Mouse (Mus musculus) inflammation-experienced regulatory T-cells, adult 6 months (primary cell): ENCODE data around the gene Kcne2. TPM values are rescaled to one million over a fixed set of nuclear protein-coding genes. Genes with fewer than 3 reads are reported as not detected.

Experiments
- ATAC-seq: one replicate; pipeline ENCODE4 v1.8.0; 2017
- polyA plus RNA-seq, 3 experiments: library from polyadenylated mRNA; unstranded; fragments of 100-300 nt; shearing (Covaris generic); gene quantifications; one replicate each; pipeline ENCODE4 v1.2.1; 2017

The Kcne2 gene
- polyA plus RNA-seq: not detected

DNA sequence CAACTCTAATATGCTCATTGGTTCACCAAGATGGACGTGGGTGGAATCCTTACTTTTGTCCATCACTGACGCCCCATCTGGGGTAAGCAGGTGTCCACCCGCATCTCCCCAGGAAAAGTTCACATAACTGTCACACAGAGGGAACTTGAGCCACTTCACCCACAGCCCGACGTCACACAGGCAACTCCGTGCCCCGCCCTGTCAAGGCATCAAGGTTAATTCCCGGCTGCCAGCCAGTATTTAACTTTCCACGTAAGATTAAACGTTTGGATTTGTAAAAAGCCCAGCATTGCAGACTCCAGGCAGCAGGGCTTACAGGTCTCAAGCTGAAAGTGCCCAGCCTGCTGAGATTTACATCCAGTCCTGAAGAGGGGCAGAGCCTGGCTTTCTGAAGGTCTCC lies at the start of gene Kcne2:
TSS of gene Kcne2 (plus strand) at position 289 of the 400 bp plus-strand sequence.
- ATAC-seq: no peak

DNA sequence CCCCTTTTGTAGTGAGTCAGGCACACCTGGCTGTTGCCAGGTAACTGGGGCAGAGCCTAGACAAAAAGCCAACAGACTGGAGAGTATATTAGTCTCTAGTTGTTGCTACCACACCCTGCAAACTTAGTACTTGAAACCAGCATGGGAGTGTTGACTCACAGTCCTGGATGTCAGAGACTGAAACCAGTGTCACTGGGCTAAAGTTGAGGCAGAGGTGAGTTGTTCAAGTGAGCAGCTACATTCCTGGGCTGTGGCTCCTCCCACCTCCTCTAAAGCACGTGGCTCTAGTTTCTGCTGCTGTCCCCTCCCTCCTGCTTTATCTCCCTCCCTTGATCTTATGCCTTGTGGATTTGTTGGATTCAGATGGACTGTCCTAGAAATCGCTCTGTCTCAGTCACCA lies 46.3 kb upstream of the Kcne2 start:
- ATAC-seq: no peak

DNA sequence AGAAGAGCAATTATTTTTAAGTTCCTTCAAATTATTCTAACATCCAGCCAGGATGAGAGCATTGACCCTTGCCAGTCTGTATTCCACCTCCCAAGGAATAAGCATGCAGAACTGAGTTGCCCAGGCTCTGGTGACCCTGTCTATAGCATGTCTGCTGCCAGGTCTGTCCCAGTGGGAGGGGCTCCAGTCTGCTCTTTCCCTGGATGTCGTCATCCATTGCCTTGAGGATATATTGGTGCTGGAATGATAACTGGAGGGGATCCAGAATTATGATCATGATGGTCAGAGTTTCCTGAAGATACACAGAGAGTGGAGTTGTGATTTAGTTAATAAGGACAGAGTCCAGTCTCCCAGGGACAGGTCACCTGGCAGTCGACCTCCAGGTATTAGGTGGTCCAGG lies 45.2 kb upstream of the Kcne2 start:
- no peak for ATAC-seq

DNA sequence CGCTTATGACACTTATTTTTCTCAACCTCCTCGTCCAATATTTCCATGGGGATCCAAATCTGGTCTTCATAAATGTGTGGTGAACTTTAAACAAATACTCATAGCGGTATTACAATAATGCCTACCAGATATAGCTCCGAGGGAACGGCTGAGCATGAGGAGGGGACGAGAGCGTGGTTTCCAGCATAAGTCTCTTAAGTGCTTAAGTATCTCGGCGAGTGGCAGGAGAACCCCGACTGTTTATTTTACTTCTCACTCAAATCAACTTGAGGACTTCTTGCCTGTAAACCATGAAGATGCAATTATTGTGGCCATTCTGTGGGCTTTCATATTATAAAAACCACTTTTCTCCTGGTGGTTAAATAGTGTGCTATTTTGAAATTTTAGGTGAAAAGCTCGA lies 44.5 kb upstream of the Kcne2 start:
- ATAC-seq: no peak

DNA sequence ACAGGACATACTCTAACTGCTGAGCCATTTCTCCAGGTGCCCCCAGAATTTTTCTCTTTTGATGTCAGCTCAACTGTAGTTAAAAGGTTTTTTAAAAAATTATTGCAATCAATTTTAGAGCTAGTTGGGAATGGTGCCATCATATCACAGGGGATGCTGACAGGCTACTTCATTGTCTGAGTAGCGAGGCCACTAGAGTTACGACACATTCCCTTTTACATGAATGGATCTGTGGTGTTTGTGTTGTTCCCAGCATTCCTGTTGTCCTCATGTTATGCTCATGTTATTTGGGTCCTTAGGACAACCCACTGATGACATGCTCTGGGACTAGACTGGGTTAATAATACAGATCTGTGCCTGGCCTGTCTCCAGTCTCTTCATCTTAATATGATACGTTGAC lies 42.5 kb upstream of the Kcne2 start:
- no peak for ATAC-seq

DNA sequence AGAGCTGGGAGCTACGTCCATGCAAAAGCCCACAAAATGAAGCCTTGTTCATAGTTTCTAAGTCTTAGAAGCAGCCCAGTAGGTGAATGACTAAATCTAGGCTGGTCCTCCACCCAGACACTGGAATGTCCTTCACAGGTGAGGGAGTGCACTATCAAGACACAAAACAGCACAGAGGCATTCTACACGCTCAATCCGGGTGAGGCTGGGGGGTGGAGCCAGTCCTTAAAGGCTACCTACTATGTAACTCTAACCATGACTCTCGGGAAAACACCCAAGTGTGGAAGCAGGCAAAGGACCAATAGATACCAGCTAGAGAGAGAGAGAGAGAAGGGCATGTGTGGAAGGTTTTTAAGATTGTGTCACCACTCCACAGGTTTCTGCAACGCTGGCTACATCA lies 41.7 kb upstream of the Kcne2 start:
- no peak for ATAC-seq

DNA sequence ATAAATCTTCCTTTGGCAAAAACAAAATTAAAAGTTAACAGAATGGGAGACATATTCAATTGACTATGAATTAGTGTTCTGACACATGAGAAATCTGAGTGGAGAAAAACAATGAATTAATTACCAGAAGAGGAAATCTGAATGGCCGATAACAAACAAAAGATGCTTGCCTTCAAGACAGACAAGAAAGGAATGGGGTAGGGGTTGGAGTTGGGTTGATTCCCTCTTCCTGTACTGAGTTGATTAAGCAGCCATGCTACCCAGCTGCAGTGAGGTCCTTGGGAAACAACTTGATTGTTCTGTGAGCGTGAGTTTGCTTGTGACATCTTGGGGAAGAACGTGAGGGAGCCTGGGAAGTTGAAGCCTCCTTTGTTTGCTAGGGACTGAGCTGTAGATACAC lies 37.9 kb upstream of the Kcne2 start:
- ATAC-seq: no peak

DNA sequence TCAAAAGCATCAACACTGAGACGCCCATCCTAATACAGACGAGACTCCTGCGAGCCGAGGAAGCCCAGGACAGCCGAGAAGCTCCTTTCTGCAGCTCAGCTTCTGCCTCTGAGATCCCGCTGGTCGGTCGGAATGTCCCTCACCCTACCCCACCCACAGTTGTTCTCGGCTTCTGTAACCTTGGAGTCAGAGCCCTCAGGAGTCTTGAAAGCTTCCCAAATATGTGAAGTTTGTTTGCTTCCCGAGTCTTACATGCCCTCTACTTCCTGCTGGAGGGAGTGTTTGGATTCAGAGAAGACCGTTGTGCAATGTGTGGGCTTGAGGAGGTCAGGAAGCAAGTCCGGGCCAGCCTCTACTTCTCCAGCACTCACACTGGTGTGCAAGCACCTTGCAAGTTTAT lies 24.3 kb upstream of the Kcne2 start:
- ATAC-seq: no peak

DNA sequence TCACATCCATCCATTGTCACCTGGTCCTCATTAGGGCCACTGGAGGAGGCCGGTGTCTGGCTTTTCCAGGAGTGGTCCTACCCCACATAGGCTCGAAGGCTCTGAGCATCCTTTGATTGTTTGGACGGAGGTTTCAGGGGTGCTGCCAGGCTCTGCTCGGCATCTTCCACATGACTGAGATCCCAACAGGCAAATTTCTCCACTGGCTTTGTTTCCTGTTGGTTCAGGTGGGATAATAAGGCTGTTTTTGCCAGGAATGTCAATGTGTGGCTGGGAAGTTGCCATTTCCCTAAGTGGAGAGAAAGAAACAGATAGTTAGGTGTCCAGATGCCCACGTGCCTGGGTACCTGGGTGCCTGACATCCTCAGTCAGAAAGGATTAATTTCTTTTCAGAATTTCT lies 17.7 kb upstream of the Kcne2 start:
- ATAC-seq: no peak

DNA sequence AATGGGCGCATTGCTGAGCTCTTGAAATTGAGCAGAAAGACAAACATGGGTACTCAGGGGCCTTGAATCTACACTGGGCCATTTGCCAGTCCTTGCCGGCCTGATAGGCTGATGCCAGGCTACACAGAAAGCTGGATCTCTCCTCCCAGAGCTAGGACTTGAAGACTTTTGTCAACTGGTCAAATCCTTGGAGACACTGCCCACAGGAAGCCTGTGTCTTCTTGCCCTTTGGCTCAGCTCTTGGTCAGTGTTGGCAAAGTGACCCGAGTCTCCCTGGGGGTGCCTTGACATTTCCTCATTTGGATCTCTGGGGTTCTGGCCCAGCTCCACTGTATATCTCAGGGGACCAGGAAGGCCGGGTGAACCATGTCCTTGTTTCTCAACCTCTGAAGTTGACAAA lies 16.7 kb upstream of the Kcne2 start:
- ATAC-seq: no peak

DNA sequence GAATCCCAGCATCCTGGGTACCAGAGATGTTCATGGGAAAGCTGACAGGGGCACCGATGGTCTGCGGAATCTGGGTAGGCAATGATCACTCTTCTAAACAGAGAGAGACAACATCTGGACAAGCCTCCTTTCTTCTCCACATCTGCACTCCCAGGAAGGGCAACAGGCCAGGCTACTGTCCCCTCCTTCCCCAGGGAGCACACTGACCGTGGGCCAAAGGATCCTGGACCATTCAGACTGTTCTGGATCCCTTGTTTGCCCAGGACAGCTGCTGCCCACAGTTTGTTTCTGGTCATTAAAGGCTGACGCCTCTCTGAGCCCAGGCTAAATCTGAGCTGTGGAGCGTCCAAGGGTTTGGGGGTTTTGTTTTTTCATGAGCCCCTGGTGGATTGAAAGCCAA lies 9.5 kb upstream of the Kcne2 start:
- ATAC-seq: no peak

DNA sequence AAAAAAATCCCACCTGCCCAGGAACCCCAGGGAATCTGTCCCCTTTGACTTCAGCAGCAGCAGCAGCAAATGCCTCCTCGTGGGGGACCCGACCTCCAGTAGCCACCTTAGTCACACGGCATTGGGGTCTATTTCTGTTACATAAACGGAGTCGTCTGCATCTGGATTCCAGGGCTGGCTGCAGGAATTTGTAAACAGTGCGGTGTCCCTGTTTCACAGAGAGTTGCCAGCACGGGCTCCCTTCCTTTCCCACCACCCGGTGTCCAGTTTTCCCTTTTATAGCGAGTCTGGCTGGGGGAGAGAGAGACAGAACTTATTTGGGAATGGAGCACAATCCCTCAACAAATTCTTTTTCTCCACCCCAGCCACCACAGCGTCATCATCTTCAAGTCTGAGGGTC lies 7.1 kb upstream of the Kcne2 start:
- no peak for ATAC-seq

DNA sequence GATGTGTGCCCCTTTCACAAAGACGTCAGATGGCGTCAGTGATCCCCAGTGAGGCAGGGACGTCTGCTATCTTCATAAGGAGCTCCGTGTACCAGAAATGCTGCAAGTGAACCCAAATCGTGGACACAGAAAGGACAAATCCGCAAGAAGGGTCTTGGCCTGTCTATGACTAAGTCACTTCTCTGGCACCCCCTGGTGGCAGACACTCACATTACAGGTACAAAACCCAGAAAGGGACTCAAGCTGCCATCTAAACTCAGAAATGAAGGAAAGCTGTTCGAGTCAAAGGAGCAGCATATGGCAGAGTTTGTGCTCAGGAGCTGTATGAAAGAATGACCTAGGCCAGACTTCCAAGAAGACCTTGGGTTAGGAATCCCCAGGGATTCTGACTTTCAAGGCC lies 5.6 kb upstream of the Kcne2 start:
- ATAC-seq: peak; percentile 56

DNA sequence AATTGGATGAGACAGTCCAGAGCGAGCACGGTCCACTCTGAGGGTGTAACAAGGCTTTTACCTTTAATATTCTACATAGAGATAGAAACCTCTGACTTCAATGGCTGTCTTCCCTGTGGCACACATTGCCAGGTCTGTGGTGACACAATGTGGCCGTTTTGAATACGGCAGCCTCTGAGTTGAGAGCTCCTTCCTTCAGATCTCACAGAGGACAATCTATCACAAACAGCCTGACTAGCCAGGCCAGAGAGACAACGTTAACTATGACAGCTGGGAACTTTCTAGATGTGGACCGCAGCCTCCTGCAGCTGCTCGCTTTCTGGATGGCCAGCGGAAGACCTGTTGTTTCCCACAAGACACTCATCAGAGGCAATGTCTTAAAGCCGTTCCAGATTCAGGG lies 3.4 kb upstream of the Kcne2 start:
- no peak for ATAC-seq

DNA sequence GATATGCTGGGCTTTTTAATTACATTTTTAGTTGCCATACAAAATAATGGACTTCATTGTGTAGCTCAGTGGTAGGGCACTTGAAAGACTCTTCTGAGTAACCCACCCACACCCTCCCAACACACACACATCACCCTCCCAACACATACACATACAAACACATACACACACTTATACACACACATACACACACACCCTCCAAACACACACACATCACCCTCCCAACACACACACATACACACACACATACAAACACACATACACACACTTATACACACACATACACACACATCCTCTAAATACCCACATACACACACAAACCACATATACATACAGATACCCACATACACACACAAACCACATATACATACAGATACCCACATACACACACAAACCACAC lies 2.1 kb upstream of the Kcne2 start:
- no peak for ATAC-seq

DNA sequence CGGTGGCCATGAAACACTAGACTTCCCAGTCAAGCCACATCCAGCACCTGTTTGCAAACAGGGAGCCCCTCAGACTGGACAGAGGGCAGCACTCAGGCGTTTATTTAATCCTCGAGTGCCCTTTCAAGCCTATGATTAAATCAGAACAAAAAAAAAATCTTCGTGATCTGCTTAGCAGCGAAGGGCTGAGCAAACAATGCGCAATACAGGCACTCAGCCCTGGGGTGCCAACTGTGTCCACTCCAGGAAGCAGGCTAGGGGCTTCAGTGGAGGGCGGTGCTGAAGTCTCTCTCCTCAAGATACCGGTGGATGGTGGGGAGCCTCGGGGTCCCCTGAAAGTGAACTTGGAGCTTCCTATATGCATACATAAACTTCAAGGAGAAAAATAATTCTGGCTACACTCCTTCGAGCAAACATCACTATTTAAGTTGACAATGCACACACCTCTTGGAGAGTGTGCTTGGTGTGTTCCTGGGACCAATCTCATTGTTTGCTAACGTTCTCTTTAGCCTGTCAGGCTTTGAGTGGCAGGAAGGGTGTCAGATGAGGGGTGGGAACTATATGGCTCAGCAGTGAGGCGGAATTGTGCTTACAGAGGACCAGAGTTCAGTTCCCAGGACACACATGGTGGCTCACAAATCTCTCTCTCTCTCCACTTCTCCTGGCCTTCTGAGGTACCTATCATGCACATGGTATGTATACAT lies 2.2 kb downstream of the Kcne2 start:
- no peak for ATAC-seq

DNA sequence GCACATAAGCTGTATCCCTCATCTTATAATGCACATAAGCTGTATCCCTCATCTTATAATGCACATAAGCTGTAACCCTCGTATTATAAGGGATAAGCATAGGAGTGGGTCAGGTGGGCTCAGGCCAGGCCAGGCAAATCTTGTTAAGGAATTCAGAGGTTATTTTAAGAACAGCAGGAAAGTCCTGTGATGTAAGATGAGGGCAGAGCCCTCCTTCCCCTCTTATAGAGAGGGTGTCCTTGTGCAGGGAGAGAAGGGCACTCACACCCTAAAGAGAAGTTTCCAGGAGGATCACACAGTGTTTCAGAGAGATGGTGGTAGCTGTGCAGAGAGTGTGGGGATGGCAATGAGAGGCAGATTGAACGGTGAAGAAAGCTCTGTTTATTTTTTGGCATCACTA lies 3.1 kb downstream of the Kcne2 start:
- no peak for ATAC-seq

DNA sequence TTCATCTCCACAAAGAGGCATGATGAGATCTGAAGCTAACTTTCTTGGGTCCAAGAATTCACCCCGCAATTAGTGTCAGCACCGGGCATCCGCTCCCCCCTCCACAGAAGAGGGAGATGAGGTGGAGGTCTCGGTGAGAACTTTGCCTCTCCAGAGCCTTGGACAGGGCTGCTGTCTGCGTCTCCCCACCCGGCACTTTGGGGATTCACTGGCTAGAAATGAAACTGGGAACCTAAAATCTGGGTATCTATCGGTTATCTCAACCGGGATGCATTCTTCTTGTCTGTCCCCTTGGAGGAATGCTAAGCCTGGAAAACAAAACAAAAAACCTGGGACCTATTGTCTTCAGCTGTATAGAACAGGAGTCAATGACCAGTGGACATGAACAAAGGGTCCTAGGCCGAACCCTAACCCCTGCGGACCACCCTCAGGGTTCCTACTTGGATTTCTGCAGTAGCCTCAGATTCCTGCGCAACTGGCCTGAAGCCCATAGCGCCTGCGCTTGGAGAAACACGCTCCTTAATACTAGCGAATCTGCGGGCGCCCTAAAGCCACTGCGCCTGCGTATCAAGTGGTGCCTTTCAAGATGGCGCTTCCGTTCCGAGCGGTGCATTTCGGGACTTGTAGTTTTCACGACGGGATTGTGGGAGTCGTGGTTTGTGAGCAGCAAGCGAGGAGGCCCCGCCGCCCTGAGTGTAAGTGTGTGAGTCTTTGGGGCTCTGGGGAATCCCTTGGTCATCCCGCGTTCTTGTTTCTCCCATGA lies 8.6 kb downstream of the Kcne2 start, which contains the start of gene Smim11:
TSS of gene Smim11 (plus strand) at position 638 of the 763 bp plus-strand sequence.
- ATAC-seq: peak; percentile 95

DNA sequence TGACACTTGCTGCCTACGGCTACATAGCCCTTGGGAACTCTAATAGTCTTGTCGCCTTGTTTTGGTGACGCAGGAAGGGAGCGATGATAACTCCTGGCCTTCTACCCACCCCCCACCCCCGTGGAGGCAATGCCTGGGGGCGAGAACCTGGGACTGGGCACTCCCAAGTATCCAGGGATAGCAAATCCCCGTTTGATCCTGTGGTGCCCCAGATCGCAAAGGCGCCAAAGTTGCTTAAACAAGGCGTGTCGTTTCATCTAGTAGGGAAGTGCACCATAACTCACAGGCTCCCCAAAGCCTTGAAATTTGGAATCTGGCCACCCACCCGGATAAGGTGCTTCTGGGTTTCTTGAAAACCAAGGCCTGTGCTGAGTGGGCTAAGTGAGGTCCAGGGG lies 9.2 kb downstream of the Kcne2 start:
- peak; percentile 47 for ATAC-seq

DNA sequence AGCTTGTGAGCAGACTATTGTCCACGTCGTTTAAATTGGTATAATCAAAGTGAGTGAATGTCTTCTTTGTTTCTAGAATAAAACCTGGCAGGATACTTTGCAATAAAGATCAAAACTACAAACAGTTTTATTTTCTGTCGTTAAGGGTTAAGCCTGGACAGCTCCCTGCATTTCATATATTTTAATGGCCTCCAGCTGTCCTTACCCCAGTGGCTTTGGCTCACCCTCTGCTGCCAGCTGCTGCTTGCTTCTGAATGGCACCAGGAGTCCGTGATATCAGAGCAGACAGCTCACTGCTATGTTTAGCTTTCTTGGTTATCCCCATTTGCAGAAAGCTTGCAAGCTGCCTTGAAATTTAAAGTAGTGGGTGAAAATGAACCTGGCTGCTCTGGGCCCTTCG lies 9.8 kb downstream of the Kcne2 start:
- ATAC-seq: no peak

DNA sequence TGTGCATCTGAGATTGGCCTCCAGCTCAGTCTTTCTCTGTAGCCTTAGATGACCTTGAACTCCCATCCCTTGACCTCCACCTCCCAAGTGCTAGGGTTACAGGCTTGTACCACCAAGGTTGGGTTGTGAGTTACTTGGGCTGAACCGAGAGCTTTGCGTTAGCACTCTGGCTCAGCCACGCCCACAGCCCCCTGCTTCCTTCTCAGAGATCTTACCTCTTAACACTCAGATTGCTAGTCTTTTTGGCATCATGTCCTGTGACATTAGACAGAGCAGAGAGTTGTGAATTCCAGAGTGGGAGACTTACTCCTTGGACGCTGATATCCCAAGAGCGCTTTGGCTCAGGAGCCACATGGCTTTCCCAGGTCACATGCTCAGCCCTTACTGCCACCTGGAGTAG lies 10.3 kb downstream of the Kcne2 start:
- no peak for ATAC-seq

DNA sequence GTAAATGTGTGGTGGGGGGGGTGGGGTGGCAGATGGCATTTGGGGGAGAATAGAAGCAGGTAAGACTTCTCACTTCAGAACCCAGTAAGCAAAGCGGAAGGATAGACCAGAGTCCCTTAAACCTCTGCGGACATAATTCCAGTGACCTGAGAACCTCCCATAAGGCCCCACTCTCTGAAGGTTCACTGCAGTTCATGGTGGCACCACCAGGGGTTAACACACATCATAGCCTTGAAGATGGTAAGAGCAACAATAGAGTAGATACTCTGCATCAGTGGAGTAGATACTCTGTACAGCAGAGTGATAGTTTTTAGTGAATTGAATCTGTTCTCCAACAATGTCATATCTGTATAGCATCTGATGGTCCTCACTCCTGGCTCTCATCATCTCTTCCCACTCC lies 13.3 kb downstream of the Kcne2 start:
- ATAC-seq: no peak

DNA sequence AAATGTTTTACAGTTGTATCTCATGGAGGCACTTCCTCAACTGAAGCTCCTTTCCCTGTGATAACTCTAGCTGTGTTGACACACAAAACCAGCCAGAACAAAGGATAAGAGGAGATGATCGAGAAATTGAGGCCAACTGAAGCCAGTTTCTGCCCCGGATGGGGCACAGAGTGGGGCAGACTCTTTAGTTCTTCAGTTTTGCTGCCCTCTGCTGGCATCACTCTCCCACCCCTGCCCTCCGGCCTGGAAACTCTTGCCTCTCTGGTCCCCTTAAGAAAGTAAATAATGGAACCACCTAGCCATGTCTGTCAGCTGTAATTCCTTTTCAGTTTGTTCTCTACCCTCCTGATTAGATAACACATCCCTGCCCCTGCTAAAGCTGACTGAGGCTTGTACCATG lies 15.8 kb downstream of the Kcne2 start:
- no peak for ATAC-seq

DNA sequence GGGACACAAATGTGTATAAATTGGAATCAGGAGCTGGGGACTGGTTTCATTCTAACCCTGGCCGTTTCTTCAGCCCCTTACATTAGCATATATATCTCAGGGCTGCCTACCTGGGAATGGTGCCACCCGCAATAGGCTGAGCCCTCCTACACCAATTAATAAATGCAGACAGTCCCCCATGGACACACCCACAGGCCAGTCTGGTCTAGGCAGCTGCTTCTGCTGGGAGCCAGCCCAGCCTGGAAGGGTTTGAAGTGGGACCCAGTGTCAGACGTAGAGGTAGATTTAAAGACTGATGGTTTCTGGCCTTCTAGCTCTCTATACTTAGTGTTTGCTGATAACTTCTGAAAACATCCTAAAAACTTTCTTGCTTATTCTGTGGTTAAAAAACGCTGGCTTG lies 16.9 kb downstream of the Kcne2 start:
- ATAC-seq: no peak
